Mouse (Mus musculus): ENCODE measurements around the gene Tcf15. TPM values are rescaled to one million over a fixed set of nuclear protein-coding genes. Genes with fewer than 3 reads are reported as not detected.

Tcf15 gene
- polyA plus RNA-seq, 1 experiment from 2014 or later: 4.7 TPM

DNA sequence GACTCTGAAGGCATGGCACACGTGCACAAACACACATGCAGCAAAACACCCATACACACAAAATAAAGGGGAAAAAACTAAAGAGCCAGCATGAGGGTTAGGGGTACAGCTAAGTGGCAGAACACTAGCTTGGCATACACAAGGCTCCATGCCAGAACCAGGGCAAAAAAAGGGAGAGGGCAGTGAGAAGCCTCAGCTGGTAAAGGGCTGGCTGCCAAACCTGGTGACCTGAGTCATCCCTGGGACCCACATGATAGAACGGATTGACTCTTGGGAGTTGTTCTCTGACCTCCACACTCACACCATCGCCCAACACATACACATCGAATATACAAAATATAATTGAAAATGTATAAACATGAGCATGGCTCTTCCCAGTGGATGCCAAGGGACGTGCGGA lies 33.3 kb downstream of the Tcf15 start:
- no peaks in the 10 kb centered on the region for H3K27me3 ChIP-seq (ENCODE audit: control insufficient read depth, insufficient read depth, low read depth, low read length)
- ATAC-seq (ENCODE audit: low read depth): no peak
- H3K36me3 ChIP-seq (ENCODE audit: control insufficient read depth, insufficient read depth, low read length): no peaks in the 10 kb centered on the region
- WGBS: 69% methylated on average over 6 of the region's 6 CpGs
- H3K4me2 ChIP-seq (ENCODE audit: low read depth, low read length): 0 out of 2 replicates have a peak overlapping the region, but pooled peaks have one; percentile 18
- no peaks in the 10 kb centered on the region for H3K9me3 ChIP-seq (ENCODE audit: control insufficient read depth, low read length)
- peaks cover 3% of the 10 kb centered on the region; the same call in 1 of the 2 replicates for H3K4me1 ChIP-seq (replicated peaks; ENCODE audit: control insufficient read depth, insufficient read depth, low read length)
- no peak overlapping the region for H3K4me3 ChIP-seq (ENCODE audit: low read length)
- H3K27ac ChIP-seq (ENCODE audit: low read length): no peak overlapping the region
- H3K9ac ChIP-seq (ENCODE audit: low read length): no peak overlapping the region

DNA sequence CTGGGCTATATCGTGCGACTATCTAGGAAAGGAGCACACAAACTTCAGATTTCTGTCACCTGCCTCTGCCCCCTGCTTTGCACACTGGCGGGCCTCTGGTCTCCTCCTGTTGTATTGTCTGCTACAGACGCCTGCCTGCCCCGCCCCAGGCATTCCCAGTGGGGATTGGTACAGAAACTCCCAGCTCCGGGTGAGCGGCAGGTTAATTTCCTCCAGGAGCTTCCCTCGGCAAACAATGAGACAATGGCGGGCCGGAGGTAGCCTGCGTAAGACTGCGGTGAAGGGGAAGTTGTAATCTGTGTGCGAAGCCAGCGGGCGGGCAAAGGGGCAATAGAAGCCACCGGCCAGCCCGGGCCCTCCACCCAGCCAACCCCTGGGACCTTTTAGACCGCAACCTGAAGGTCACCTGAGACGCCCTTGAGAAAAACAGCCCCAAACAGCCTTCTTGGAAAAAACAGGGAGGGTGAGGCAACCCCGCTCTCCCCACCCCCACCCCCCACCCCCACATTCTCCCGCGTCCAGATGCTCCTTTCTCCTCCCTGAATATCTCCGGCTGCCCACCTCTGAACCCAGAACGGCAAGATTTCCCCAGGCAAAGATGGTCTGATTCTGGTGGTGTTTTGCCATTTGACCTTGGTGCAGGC lies 33.9 kb downstream of the Tcf15 start:
- no peaks in the 10 kb centered on the region for H3K36me3 ChIP-seq (ENCODE audit: control insufficient read depth, insufficient read depth, low read length)
- peak; percentile 61 for ATAC-seq (ENCODE audit: low read depth)
- H3K27me3 ChIP-seq (ENCODE audit: control insufficient read depth, insufficient read depth, low read depth, low read length): no peaks in the 10 kb centered on the region
- no peak overlapping the region for H3K27ac ChIP-seq (ENCODE audit: low read length)
- WGBS: 17% methylated on average over 24 of the region's 24 CpGs
- H3K9me3 ChIP-seq (ENCODE audit: control insufficient read depth, low read length): no peaks in the 10 kb centered on the region
- peaks cover 3% of the 10 kb centered on the region; the same call in 1 of the 2 replicates for H3K4me1 ChIP-seq (replicated peaks; ENCODE audit: control insufficient read depth, insufficient read depth, low read length)
- 0 out of 2 replicates have a peak overlapping the region, but pooled peaks have one; percentile 18 for H3K4me2 ChIP-seq (ENCODE audit: low read depth, low read length)
- H3K9ac ChIP-seq (ENCODE audit: low read length): no peak overlapping the region
- no peak overlapping the region for H3K4me3 ChIP-seq (ENCODE audit: low read length)

DNA sequence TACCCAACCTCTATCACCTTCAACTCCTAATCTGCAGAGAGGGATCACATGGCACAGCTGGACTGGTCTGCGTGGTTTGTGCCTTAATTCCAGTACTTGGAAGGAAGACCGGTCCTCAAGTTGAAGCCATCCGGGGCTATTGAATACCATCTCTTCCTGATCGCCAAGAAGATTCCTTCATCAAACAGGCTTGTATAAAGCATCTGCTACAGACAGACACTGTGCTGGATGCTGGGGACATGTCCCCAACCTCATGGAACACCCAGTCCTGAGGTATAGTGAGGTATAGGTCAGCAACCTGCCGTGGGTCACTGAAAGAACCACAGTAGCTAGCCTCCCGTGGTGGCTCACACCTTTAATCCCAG lies 34.4 kb downstream of the Tcf15 start:
- Histone ChIP-seq H3K4me3 (ENCODE audit: low read length) (no peak overlapping the region), H3K9me3 (ENCODE audit: control insufficient read depth, low read length) (no peaks in the 10 kb centered on the region), H3K27me3 (ENCODE audit: control insufficient read depth, insufficient read depth, low read depth, low read length) (no peaks in the 10 kb centered on the region), H3K9ac (ENCODE audit: low read length) (no peak overlapping the region), H3K4me1 (replicated peaks; ENCODE audit: control insufficient read depth, insufficient read depth, low read length) (peaks cover 3% of the 10 kb centered on the region; the same call in 1 of the 2 replicates), H3K27ac (ENCODE audit: low read length) (no peak overlapping the region), H3K4me2 (ENCODE audit: low read depth, low read length) (no peak overlapping the region), H3K36me3 (ENCODE audit: control insufficient read depth, insufficient read depth, low read length) (no peaks in the 10 kb centered on the region)
- 79% methylated on average over 6 of the region's 6 CpGs for WGBS
- no peak for ATAC-seq (ENCODE audit: low read depth)

DNA sequence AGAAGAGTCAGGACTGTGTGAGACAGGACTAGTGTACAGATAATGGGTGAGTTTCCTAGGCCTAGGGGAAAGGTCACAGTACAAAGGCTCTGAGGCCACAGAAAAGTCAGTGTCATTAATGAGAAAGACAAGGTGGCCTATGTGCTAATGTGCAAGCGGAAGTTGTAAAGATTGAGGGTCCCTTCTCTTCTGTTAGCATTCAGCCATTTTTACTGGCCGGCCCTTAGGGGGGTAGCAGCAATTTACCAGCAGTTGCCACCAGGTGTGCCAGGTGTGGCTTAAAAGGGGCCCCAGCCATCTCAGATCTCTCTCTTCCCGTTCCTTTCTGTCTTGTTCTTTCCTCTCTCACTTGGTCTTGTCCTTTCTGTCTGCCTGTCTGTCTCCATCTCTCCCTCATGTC lies 35.0 kb downstream of the Tcf15 start:
- no peak overlapping the region for H3K4me3 ChIP-seq (ENCODE audit: low read length)
- H3K27me3 ChIP-seq (ENCODE audit: control insufficient read depth, insufficient read depth, low read depth, low read length): no peaks in the 10 kb centered on the region
- H3K9me3 ChIP-seq (ENCODE audit: control insufficient read depth, low read length): no peaks in the 10 kb centered on the region
- H3K4me2 ChIP-seq (ENCODE audit: low read depth, low read length): no peak overlapping the region
- H3K9ac ChIP-seq (ENCODE audit: low read length): no peak overlapping the region
- H3K27ac ChIP-seq (ENCODE audit: low read length): no peak overlapping the region
- ATAC-seq (ENCODE audit: low read depth): no peak
- WGBS: 87% methylated on average over 3 of the region's 3 CpGs
- no peaks in the 10 kb centered on the region for H3K36me3 ChIP-seq (ENCODE audit: control insufficient read depth, insufficient read depth, low read length)
- peaks cover 3% of the 10 kb centered on the region; the same call in 1 of the 2 replicates for H3K4me1 ChIP-seq (replicated peaks; ENCODE audit: control insufficient read depth, insufficient read depth, low read length)

DNA sequence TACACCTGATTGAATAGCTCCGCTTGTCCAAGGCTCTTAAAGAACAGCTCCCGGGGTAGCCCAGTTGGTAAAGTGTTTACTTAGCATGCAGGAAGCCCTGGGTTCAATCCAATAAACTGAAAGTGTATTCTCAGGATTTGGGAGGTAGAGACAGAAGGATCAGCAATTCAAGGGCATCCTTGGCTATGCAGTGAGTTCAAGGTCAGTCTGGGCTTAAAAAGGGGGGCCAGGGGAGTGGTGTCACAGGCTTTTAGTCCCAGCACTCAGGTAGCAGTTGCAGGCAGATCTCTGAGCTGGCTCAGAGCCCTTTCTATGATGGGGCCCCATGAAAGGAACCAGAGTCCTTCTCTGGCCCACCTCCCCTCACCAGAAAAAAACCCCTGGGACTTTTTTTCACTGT lies 35.9 kb downstream of the Tcf15 start:
- no peaks in the 10 kb centered on the region for H3K27me3 ChIP-seq (ENCODE audit: control insufficient read depth, insufficient read depth, low read depth, low read length)
- no peak overlapping the region for H3K4me3 ChIP-seq (ENCODE audit: low read length)
- ATAC-seq (ENCODE audit: low read depth): no peak
- H3K27ac ChIP-seq (ENCODE audit: low read length): no peak overlapping the region
- H3K9me3 ChIP-seq (ENCODE audit: control insufficient read depth, low read length): no peaks in the 10 kb centered on the region
- 47% methylated on average over 2 of the region's 2 CpGs for WGBS
- H3K4me2 ChIP-seq (ENCODE audit: low read depth, low read length): no peak overlapping the region
- no peak overlapping the region for H3K9ac ChIP-seq (ENCODE audit: low read length)
- peaks cover 3% of the 10 kb centered on the region; the same call in 1 of the 2 replicates for H3K4me1 ChIP-seq (replicated peaks; ENCODE audit: control insufficient read depth, insufficient read depth, low read length)
- H3K36me3 ChIP-seq (ENCODE audit: control insufficient read depth, insufficient read depth, low read length): no peaks in the 10 kb centered on the region

DNA sequence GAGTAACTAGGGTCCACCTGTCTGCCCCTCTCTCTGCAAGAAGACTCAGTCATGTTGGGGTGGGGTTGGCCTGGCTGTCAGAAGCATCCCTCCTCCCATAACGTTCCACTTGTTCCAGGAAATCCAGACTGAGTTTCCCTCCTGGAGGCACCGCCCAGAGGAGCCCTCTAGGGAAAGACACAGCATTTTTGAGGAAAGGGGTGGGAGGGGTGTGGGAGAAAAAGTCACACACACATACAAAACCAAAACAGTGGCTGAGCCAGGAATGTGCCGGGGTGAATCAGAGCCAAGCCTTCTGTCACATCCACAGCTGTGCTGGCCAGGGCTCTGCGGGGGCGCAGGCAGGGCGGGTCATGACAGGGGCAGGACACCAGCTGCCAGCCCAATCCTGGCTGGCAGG lies 37.0 kb downstream of the Tcf15 start:
- H3K4me3 ChIP-seq (ENCODE audit: low read length): no peak overlapping the region
- H3K27me3 ChIP-seq (ENCODE audit: control insufficient read depth, insufficient read depth, low read depth, low read length): no peaks in the 10 kb centered on the region
- no peaks in the 10 kb centered on the region for H3K36me3 ChIP-seq (ENCODE audit: control insufficient read depth, insufficient read depth, low read length)
- no peak overlapping the region for H3K4me2 ChIP-seq (ENCODE audit: low read depth, low read length)
- no peak overlapping the region for H3K27ac ChIP-seq (ENCODE audit: low read length)
- peaks cover 3% of the 10 kb centered on the region; the same call in 1 of the 2 replicates for H3K4me1 ChIP-seq (replicated peaks; ENCODE audit: control insufficient read depth, insufficient read depth, low read length)
- no peaks in the 10 kb centered on the region for H3K9me3 ChIP-seq (ENCODE audit: control insufficient read depth, low read length)
- WGBS: 33% methylated on average over 6 of the region's 6 CpGs
- H3K9ac ChIP-seq (ENCODE audit: low read length): 0 out of 2 replicates have a peak overlapping the region, but pooled peaks have one; percentile 9
- ATAC-seq (ENCODE audit: low read depth): peak; percentile 94

DNA sequence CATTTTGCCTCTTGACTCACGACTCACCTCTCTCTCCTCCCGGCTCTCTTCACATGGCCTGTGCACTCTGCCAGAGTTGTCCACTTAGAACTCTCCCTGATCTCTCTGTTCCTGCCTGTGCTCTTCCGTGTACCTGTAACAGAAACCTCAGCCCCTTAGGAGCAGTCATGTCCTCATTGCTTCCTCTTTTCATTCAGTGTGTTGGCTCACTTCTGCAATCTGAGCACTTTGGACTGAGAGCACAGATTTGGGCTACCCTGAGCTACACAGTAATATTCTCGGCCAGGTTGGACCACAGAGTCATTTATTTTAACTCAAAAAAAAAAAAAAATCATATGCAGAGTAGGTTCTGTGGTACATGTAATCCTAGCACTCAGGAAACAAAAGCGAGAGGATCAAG lies 43.8 kb downstream of the Tcf15 start:
- 69% methylated on average over 5 of the region's 5 CpGs for WGBS
- no peaks in the 10 kb centered on the region for H3K36me3 ChIP-seq (ENCODE audit: control insufficient read depth, insufficient read depth, low read length)
- no peak for ATAC-seq (ENCODE audit: low read depth)
- H3K9me3 ChIP-seq (ENCODE audit: control insufficient read depth, low read length): no peaks in the 10 kb centered on the region
- no peak overlapping the region for H3K4me3 ChIP-seq (ENCODE audit: low read length)
- no peak overlapping the region for H3K4me2 ChIP-seq (ENCODE audit: low read depth, low read length)
- H3K9ac ChIP-seq (ENCODE audit: low read length): no peak overlapping the region
- H3K27me3 ChIP-seq (ENCODE audit: control insufficient read depth, insufficient read depth, low read depth, low read length): no peaks in the 10 kb centered on the region
- H3K27ac ChIP-seq (ENCODE audit: low read length): no peak overlapping the region
- no peaks in the 10 kb centered on the region for H3K4me1 ChIP-seq (replicated peaks; ENCODE audit: control insufficient read depth, insufficient read depth, low read length)

DNA sequence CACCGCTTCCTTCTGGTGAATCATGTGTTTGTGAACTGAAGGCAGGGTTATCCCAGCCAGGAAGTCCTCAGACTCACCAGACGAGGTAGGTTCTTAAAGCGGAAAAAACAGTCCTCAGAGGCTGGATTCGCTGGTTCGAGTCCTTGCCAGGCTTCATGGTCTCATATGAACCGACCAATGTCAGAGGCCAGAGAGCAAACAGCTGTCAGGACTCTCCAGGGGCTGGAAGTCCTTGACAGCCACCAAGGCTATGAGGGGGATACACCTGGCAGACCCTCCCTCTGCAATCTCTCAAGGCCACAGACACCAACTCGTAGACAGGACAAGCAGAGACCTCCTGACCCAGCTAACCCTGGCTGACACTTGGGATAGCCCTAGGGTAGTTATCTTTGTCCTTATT lies 45.9 kb downstream of the Tcf15 start:
- 0 out of 2 replicates have a peak, but pooled peaks have one; percentile 28 for ATAC-seq (ENCODE audit: low read depth)
- H3K9ac ChIP-seq (ENCODE audit: low read length): no peak overlapping the region
- H3K36me3 ChIP-seq (ENCODE audit: control insufficient read depth, insufficient read depth, low read length): no peaks in the 10 kb centered on the region
- H3K27ac ChIP-seq (ENCODE audit: low read length): peak overlapping the region; percentile 62
- no peaks in the 10 kb centered on the region for H3K27me3 ChIP-seq (ENCODE audit: control insufficient read depth, insufficient read depth, low read depth, low read length)
- H3K9me3 ChIP-seq (ENCODE audit: control insufficient read depth, low read length): no peaks in the 10 kb centered on the region
- no peaks in the 10 kb centered on the region for H3K4me1 ChIP-seq (replicated peaks; ENCODE audit: control insufficient read depth, insufficient read depth, low read length)
- no peak overlapping the region for H3K4me3 ChIP-seq (ENCODE audit: low read length)
- 46% methylated on average over 7 of the region's 7 CpGs for WGBS
- no peak overlapping the region for H3K4me2 ChIP-seq (ENCODE audit: low read depth, low read length)

DNA sequence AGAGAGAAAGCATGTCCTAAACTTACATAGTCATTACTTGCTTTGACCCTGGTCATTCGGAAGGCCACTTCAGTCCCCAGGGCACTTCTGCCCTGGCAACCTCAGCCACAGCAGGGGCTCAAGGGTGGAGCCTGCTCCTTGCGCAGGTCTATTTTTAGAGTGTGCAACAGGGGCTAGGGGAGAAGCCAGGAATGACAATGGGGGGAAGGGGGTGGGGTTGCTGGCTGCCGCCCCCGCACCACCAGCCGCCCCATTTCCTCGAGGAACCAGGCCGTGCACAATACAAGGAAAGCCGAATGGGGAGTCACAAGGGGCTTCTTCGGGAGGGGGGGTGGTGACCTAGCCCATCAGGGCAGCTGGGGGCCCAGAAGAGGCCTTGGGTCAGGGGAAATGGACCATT lies 46.3 kb downstream of the Tcf15 start:
- ATAC-seq (ENCODE audit: low read depth): peak; percentile 85
- 61% methylated on average over 9 of the region's 9 CpGs for WGBS
- H3K4me2 ChIP-seq (ENCODE audit: low read depth, low read length): no peak overlapping the region

More for the DNA sequence above, 46.3 kb downstream of the Tcf15 start:
- Histone ChIP-seq H3K27ac (ENCODE audit: low read length) (peak overlapping the region; percentile 62), H3K27me3 (ENCODE audit: control insufficient read depth, insufficient read depth, low read depth, low read length) (no peaks in the 10 kb centered on the region), H3K4me3 (ENCODE audit: low read length) (no peak overlapping the region), H3K4me1 (replicated peaks; ENCODE audit: control insufficient read depth, insufficient read depth, low read length) (no peaks in the 10 kb centered on the region), H3K9ac (ENCODE audit: low read length) (no peak overlapping the region), H3K36me3 (ENCODE audit: control insufficient read depth, insufficient read depth, low read length) (no peaks in the 10 kb centered on the region), H3K9me3 (ENCODE audit: control insufficient read depth, low read length) (no peaks in the 10 kb centered on the region)

Data from lung, embryonic 16.5 days (tissue).